Mouse (Mus musculus) liver, adult 2 months (tissue): ENCODE data around the gene Slc41a2.
"Not testable (repeated sequence)": the region's sequence is repeated elsewhere in the genome, so short reads cannot be mapped to it uniquely, and the experiment has no call there.

Experiments used
- CTCF ChIP-seq: fragments of 200-500 bp; IDR thresholded peaks from 2 replicates; pipeline ENCODE4 v1.5.1; 2011; ENCODE audit warnings: low read depth, low read length, control low read depth
- POLR2A ChIP-seq: fragments of 200-500 bp; IDR thresholded peaks from 2 replicates; pipeline ENCODE4 v1.6.1; 2011; ENCODE audit warnings: low read length, control low read depth; ENCODE audit not compliant: insufficient read depth; ENCODE audit errors: extremely low read depth

DNA sequence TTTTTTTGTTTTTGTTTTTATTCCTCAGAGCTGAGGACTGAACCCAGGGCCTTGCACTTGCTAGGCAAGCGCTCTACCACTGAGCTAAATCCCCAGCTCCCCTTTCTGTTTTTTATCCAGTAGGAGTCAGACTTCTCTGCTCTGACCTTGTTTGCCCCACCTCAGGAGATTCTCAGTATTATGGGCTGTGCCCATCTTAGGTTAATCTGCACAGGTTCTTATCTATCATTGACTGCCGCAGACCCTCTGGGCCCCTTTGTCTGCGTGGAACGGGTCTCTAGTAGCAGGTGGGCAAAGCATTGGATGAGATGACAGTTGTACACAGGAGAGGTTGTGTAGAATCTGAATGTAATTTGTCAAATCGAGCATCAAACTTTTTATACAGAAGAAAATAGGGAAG lies 37.8 kb upstream of the Slc41a2 start:
- TF ChIP-seq CTCF, POLR2A: not testable (repeated sequence)
